Mouse (Mus musculus) brain, embryonic 14.5 days (tissue): ENCODE measurements around the gene Trmt1.

Experiments used
- CTCF ChIP-seq: fragments of 200-500 bp; IDR thresholded peaks from 2 replicates; pipeline ENCODE4 v1.5.1; 2012; ENCODE audit warnings: inconsistent platforms, mild to moderate bottlenecking, moderate library complexity, borderline replicate concordance; ENCODE audit not compliant: insufficient read depth, insufficient read length; ENCODE audit errors: extremely low read depth
- POLR2A ChIP-seq: fragments of 200-500 bp; IDR thresholded peaks from 2 replicates; pipeline ENCODE4 v1.6.1; 2012; ENCODE audit warnings: mild to moderate bottlenecking, inconsistent platforms, borderline replicate concordance; ENCODE audit not compliant: poor library complexity, insufficient read depth, insufficient read length, severe bottlenecking; ENCODE audit errors: extremely low read depth

GRCm38 (mm10) chr8:84740895-84741843 lies 55.1 kb downstream of the Trmt1 start:
- TF ChIP-seq CTCF (no peak), POLR2A (no peak)
